Mouse (Mus musculus): ENCODE measurements around the gene Rsph3b. TPM values are rescaled to one million over a fixed set of nuclear protein-coding genes. Genes with fewer than 3 reads are reported as not detected.

The Rsph3b gene
- polyA plus RNA-seq, 2 experiments = 21.0 to 42.5 TPM

DNA sequence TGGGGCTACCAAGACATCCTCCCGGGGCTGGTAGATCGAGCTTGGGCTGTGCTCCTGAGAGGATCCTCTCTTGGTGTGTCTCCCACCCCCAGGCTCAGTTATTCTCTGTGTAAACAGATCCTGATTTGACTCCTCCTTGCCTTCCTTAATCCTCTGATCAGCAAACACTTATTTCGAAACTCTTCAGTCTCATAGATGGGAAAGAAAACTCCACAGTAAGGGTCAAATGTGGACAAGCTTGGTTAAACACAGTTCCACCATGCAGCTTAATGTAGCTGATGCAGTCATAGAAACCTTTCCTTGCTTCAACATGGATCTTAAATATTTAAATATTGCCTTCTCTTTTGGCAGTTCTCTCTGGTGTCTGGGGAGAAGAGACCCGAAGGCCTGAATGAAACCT is 88.4 kb downstream of the Rsph3b start:
- Histone ChIP-seq H3K27me3 (ENCODE audit: control insufficient read depth, insufficient read depth, low read length) (no peaks in the 10 kb centered on the region; the same call in 1 of the 2 replicates), H3K4me3 (replicated peaks; ENCODE audit: low read length) (no peak overlapping the region), H3K36me3 (ENCODE audit: control insufficient read depth, insufficient read depth, low read length) (no peaks in the 10 kb centered on the region), H3K27ac (replicated peaks; ENCODE audit: low read depth, low read length) (no peak overlapping the region), H3K4me1 (ENCODE audit: control insufficient read depth, insufficient read depth, low read length) (peaks cover 32% of the 10 kb centered on the region), H3K9ac (ENCODE audit: low read depth, low read length, severe bottlenecking) (no peak overlapping the region), H3K4me2 (replicated peaks; ENCODE audit: low read depth, low read length, severe bottlenecking) (no peak overlapping the region), H3K9me3 (ENCODE audit: control insufficient read depth, low read length) (no peaks in the 10 kb centered on the region)
- WGBS = 46% methylated on average over 4 of the region's 4 CpGs
- TF ChIP-seq POLR2A (IDR thresholded peaks at IDR 0.05; ENCODE audit: borderline replicate concordance, extremely low read depth, insufficient read depth, insufficient read length) = no peak
- no peak for DNase-seq (ENCODE audit: low spot score)
- ATAC-seq (ENCODE audit: low FRiP score, low read depth) = no peak

Small RNA genes within 50 kb of the gene (microRNA-seq; reads per million reads assigned to microRNA genes)
- not detected for gene Mir692-1

Other genes starting within 250 kb of the Rsph3b start
- gene Ezr, start 165.9 kb downstream of the Rsph3b start, polyA plus RNA-seq (2012; rRNA removed) = 26.5 and 39.2 TPM in 2 replicates
- gene Ezr, start 165.9 kb downstream of the Rsph3b start, polyA plus RNA-seq (2014; fragmentation: Nextera tagmentation; extraction: Ambion mirVana) = 67.2 and 71.3 TPM in 2 replicates
- gene Tagap1, start 12.5 kb upstream of the Rsph3b start, polyA plus RNA-seq (2012; rRNA removed) = 52.7 and 53.0 TPM in 2 replicates
- gene Tagap1, start 12.5 kb upstream of the Rsph3b start, polyA plus RNA-seq (2014; fragmentation: Nextera tagmentation; extraction: Ambion mirVana) = 52.3 and 59.7 TPM in 2 replicates
- gene Rnaset2b, start 22.0 kb upstream of the Rsph3b start, polyA plus RNA-seq (2012; rRNA removed) = 78.6 and 137 TPM in 2 replicates
- 169 and 189 TPM in 2 replicates for gene Rnaset2b, start 22.0 kb upstream of the Rsph3b start, polyA plus RNA-seq (2014; fragmentation: Nextera tagmentation; extraction: Ambion mirVana)
- gene Gm49721, start 30.2 kb upstream of the Rsph3b start, polyA plus RNA-seq (2012; rRNA removed) = 0.19 and 0.39 TPM in 2 replicates
- 0.11 and 0.18 TPM in 2 replicates for gene Gm49721, start 30.2 kb upstream of the Rsph3b start, polyA plus RNA-seq (2014; fragmentation: Nextera tagmentation; extraction: Ambion mirVana)
- not detected in 2 replicates for gene Gm1604a, start 76.9 kb upstream of the Rsph3b start, polyA plus RNA-seq (2012; rRNA removed)
- gene Gm1604a, start 76.9 kb upstream of the Rsph3b start, polyA plus RNA-seq (2014; fragmentation: Nextera tagmentation; extraction: Ambion mirVana) = not detected in 2 replicates
- 13.8 and 17.6 TPM in 2 replicates for gene Rps6ka2, start 221.4 kb upstream of the Rsph3b start, polyA plus RNA-seq (2012; rRNA removed)
- 12.1 and 12.8 TPM in 2 replicates for gene Rps6ka2, start 221.4 kb upstream of the Rsph3b start, polyA plus RNA-seq (2014; fragmentation: Nextera tagmentation; extraction: Ambion mirVana)